Mouse (Mus musculus) left cerebral cortex, adult 9 months (tissue): ENCODE results near the gene Scgb2b17.
"Not testable (repeated sequence)": the region's sequence is repeated elsewhere in the genome, so short reads cannot be mapped to it uniquely, and the experiment has no call there.

Experiments used
- DNase-seq, 2 experiments: peaks; one replicate each; pipeline ENCODE4 v3.0.0; 2022; ENCODE audit warnings: low spot score in 2 of 2

The Scgb2b17 gene

DNA sequence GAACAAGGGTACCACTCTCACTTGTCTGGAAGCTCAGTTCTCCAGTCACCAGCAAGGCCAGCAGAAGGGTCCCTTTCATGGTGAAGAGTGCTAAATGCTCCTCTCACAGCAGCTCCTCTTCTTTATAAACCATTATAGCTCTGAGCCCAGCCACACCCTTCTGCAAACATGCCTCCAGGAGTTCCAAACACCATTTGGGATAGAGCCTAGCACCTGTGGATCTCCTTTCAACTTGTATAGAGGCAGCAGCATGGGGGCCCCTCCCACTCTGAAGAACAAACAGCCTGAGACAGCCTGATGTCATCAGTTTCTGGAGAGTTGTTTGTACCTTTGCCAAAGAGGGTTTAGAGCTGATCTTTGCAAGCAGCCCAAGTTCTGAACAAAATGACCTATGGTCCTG is at the start of gene Scgb2b17:
Scgb2b17 (minus strand) TSS at position 101 of the 400 bp plus-strand sequence.
- DNase-seq, result not testable (repeated sequence)

- DNase-seq, result not testable (repeated sequence)
Observed at GRCm38 (mm10) chr7:33063149-33063548, 6.8 kb upstream of the Scgb2b17 start, which contains the start of gene Scgb1b17. Gene Scgb1b17 (plus strand): TSS chr7:33063449.
